Mouse (Mus musculus) embryonic facial prominence, embryonic 10.5 days (tissue): ENCODE measurements around the gene Upk3a. TPM values are rescaled to one million over a fixed set of nuclear protein-coding genes. Genes with fewer than 3 reads are reported as not detected.

Experiments used
- DNase-seq: peaks from one replicate; pipeline ENCODE4 v3.0.0-alpha.2; 2017; ENCODE audit warnings: low spot score
- H3K27ac ChIP-seq: fragments of 300-500 bp; sonication (generic); replicated peaks from 2 replicates; pipeline ENCODE4 v1.5.1; 2016; ENCODE audit warnings: mild to moderate bottlenecking
- H3K27me3 ChIP-seq: fragments of 300-500 bp; sonication (generic); replicated peaks from 2 replicates; pipeline ENCODE4 v1.6.1; 2016; ENCODE audit warnings: low read depth, mild to moderate bottlenecking; ENCODE audit not compliant: poor library complexity, severe bottlenecking
- H3K36me3 ChIP-seq: fragments of 300-500 bp; sonication (generic); replicated peaks from 2 replicates; pipeline ENCODE4 v1.6.1; 2016; ENCODE audit warnings: mild to moderate bottlenecking, moderate library complexity
- H3K4me1 ChIP-seq: fragments of 300-500 bp; sonication (generic); 2 replicates; pipeline ENCODE4 v1.6.1; 2016
- H3K4me3 ChIP-seq: fragments of 300-500 bp; sonication (generic); 2 replicates; pipeline ENCODE4 v1.5.1; 2016; ENCODE audit warnings: mild to moderate bottlenecking, moderate library complexity
- H3K9me3 ChIP-seq: fragments of 300-500 bp; sonication (generic); 2 replicates; pipeline ENCODE4 v1.6.1; 2016; ENCODE audit warnings: mild to moderate bottlenecking
- WGBS: fragments of 180-500 bp; shearing (Covaris S2); methylation state at CpG from one replicate; pipeline ENCODE4 v1.1.7; 2016; 5-methylcytosine and 5-hydroxymethylcytosine counted together
- polyA plus RNA-seq: library from polyadenylated mRNA; unstranded; fragments of >200 nt; fragmentation: Nextera tagmentation; extraction: Ambion mirVana; gene quantifications from 2 replicates; pipeline ENCODE4 v1.2.1, GENCODE M21; 2016

Gene Upk3a
- polyA plus RNA-seq, 1 experiment from 2014 or later: not detected

DNA sequence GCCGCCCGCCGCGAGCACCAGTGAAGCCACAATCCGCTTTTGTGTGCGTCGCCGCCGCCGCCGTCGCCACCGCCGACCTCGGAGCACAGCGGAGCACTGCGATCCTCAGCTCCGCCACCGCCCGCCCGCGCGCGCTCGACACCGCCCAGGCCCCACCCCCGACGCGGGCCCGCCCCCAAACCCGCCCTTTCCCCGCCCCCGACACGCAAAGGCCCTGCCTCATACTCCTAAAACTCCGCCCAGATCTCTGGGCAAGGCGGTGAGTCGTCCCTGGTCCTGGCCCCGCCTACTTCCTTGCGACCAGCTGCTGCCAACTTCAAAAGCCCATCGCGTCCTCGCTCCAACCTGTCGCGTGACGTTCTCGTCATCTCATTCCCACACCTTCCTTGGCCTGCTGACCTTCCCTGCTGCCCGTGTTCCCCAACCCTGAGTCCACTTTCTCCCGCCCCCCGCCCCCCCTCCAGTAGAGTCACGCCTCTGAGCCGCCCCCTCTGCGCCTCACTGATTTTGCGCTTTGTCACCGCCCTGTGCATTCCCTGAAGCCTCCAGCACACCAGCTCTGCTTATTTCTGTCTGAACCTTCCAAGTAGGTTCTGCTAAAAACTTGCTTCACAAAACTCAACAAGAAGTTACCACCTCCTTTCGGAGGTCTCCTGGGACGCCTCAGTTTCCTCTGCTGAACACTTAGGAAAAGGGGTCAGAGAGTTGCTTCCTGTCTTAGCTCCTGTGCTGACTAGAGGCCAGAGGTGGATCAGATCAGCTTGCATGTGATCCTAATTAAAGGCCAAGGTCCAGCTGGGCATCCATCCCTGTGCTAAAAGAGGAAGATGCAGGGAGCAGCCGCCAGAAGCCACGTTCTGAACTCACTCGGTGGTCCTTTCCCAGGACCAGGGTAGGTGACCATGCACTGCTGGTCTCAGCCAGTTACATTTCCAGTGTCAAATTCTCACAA, 28.8 kb upstream of the Upk3a start, which contains the start of gene 5031439G07Rik:
Gene 5031439G07Rik (minus strand): TSS at position 678 of the 952 bp plus-strand sequence.
- no peaks in the 10 kb centered on the region for H3K9me3 ChIP-seq
- peaks cover 35% of the 10 kb centered on the region for H3K4me1 ChIP-seq
- DNase-seq: peak; percentile 98
- H3K27me3 ChIP-seq: peaks cover 18% of the 10 kb centered on the region
- WGBS: 1% methylated on average over 59 of the region's 59 CpGs
- H3K36me3 ChIP-seq: no peaks in the 10 kb centered on the region
- H3K4me3 ChIP-seq: peak within 1 kb of the TSS; percentile 82
- H3K27ac ChIP-seq: peak within 1 kb of the TSS; percentile 86

DNA sequence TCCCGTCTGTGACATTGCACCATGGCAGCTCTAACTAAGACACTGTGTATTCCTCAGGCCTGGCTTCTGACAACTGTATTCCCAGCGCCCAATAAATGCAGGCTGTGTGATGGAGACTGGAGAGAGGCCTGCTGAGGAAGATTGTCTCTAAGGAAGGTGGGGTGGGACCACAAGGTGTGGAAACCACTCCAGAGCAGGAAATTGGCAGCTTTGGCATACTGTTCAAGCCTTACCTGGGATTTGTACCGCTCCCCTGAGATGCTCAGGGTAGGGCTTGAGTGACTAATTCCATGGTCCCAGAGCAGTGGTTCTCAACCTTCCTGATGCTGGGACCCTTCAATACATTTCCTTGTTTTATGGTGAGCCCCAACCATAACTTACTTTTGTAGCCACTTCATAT, 27.8 kb upstream of the Upk3a start:
- no peak for DNase-seq
- WGBS: 69% methylated on average over 3 of the region's 3 CpGs
- H3K4me3 ChIP-seq: peak overlapping the region; percentile 82; the same call in 1 of the 2 replicates
- no peaks in the 10 kb centered on the region for H3K36me3 ChIP-seq
- peaks cover 35% of the 10 kb centered on the region for H3K4me1 ChIP-seq
- H3K9me3 ChIP-seq: no peaks in the 10 kb centered on the region
- H3K27me3 ChIP-seq: peaks cover 24% of the 10 kb centered on the region
- H3K27ac ChIP-seq: no peak overlapping the region

- Histone ChIP-seq H3K27me3 (peaks cover 30% of the 10 kb centered on the region), H3K27ac (no peak overlapping the region), H3K4me1 (peaks cover 39% of the 10 kb centered on the region), H3K36me3 (no peaks in the 10 kb centered on the region), H3K9me3 (no peaks in the 10 kb centered on the region), H3K4me3 (no peak overlapping the region)
- WGBS: 75% methylated on average over 7 of the region's 7 CpGs
- no peak for DNase-seq
Measured at GRCm38 (mm10) chr15:84989771-84990170, 27.2 kb upstream of the Upk3a start.

GRCm38 (mm10) chr15:84994498-84994897, 22.4 kb upstream of the Upk3a start:
- H3K27ac ChIP-seq: no peak overlapping the region
- peaks cover 18% of the 10 kb centered on the region for H3K4me1 ChIP-seq
- H3K27me3 ChIP-seq: peaks cover 30% of the 10 kb centered on the region; the same call in 1 of the 2 replicates
- no peak overlapping the region for H3K4me3 ChIP-seq
- WGBS: 36% methylated on average over 6 of the region's 6 CpGs
- no peaks in the 10 kb centered on the region for H3K9me3 ChIP-seq
- H3K36me3 ChIP-seq: no peaks in the 10 kb centered on the region
- DNase-seq: no peak

DNA sequence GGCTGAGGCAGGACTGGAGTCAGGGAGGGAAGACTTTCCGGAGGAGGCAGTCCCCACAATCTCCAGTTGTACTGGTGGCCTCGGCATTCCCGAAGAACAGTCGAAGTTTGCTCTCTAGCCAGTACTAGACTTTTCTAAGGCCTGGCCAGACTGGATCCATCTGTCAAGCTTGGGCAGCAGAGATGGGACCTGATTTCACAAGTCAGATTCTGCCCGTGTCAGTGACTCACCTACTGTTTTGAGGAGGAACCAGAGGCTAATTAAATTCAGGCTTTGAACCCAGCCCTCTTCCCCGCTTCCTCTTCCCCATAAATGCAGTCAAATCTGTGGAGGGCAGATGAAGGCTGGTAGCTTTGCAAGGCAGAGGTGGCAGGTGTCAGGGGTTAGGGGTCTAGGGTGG, 21.9 kb upstream of the Upk3a start:
- Histone ChIP-seq H3K27me3 (peaks cover 26% of the 10 kb centered on the region; the same call in 1 of the 2 replicates), H3K27ac (no peak overlapping the region), H3K9me3 (no peaks in the 10 kb centered on the region), H3K4me3 (no peak overlapping the region), H3K36me3 (no peaks in the 10 kb centered on the region), H3K4me1 (peaks cover 18% of the 10 kb centered on the region)
- DNase-seq: no peak
- 40% methylated on average over 6 of the region's 6 CpGs for WGBS

GRCm38 (mm10) chr15:84995967-84996366, 21.0 kb upstream of the Upk3a start:
- Histone ChIP-seq H3K4me3 (no peak overlapping the region), H3K9me3 (no peaks in the 10 kb centered on the region), H3K27me3 (peaks cover 29% of the 10 kb centered on the region; the same call in 1 of the 2 replicates), H3K4me1 (peaks cover 18% of the 10 kb centered on the region), H3K27ac (no peak overlapping the region), H3K36me3 (no peaks in the 10 kb centered on the region)
- DNase-seq: peak; percentile 65
- 0% methylated on average over 1 of the region's 1 CpGs for WGBS

DNA sequence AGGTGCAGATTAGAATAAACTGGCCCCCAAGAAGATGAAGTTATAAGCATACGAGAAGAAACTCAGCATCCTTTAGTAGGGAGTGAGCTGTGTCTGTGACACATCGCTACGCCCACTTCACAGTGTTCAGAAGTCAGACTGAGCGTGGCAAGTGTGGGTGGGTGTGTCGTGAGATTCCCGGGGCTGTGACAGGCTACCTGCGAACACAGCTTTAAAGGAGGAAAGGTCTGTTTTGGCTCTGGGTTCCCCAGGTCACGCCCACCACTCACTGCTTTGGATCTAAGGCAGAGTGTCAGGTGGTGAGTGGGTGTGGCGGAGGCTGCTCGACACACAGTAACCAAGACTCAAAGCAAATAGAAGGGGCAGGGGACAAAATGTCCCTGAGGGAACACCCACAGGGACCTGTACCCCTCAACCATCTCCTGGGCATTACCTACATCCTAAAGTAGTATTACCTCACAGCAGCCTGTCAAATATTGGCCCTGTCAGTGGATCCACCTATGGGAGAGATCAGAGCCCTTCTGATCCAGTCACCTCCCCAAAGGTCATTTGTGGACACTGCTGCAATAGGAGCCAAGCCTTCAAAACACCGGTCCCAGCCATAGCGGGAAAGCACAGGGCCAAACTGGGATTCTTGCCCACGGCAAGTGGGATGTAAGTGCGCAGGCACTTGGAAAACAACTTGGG, 19.0 kb upstream of the Upk3a start:
- Histone ChIP-seq H3K9me3 (no peaks in the 10 kb centered on the region), H3K36me3 (no peaks in the 10 kb centered on the region), H3K4me1 (peaks cover 28% of the 10 kb centered on the region), H3K4me3 (no peak overlapping the region), H3K27ac (no peak overlapping the region), H3K27me3 (peaks cover 45% of the 10 kb centered on the region)
- 74% methylated on average over 14 of the region's 14 CpGs for WGBS
- DNase-seq: no peak

DNA sequence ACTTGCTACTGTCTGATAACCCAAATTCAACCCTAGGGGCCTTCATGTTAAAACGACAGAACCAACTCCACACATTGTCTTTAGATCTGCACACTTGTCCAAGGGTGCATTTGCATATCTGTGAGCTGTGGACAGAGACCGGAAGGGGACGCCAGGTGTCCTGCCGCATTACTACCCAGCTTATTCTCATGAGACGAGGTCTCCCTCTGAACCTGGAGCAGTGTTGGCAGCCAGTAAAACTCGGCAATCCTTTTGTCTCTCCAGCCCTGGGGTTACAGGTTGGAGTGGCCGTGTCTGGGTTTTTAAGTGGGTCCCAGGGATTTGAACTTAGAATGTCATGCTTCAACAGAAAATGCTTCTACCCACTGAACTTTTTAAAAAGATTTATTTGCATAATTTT, 17.0 kb upstream of the Upk3a start:
- Histone ChIP-seq H3K27me3 (peaks cover 39% of the 10 kb centered on the region), H3K27ac (no peak overlapping the region), H3K4me3 (no peak overlapping the region), H3K4me1 (peaks cover 23% of the 10 kb centered on the region), H3K36me3 (no peaks in the 10 kb centered on the region), H3K9me3 (no peaks in the 10 kb centered on the region)
- DNase-seq: no peak
- 72% methylated on average over 7 of the region's 7 CpGs for WGBS

- 19% methylated on average over 29 of the region's 29 CpGs for WGBS
- H3K4me3 ChIP-seq: 0 out of 2 replicates have a peak overlapping the region, but pooled peaks have one; percentile 16
- H3K27me3 ChIP-seq: peaks cover 35% of the 10 kb centered on the region
- H3K27ac ChIP-seq: no peak overlapping the region
- H3K9me3 ChIP-seq: no peaks in the 10 kb centered on the region
- no peaks in the 10 kb centered on the region for H3K36me3 ChIP-seq
- DNase-seq: peak; percentile 86
- H3K4me1 ChIP-seq: peaks cover 17% of the 10 kb centered on the region; the same call in 1 of the 2 replicates
Measured at GRCm38 (mm10) chr15:85000984-85001982, 15.7 kb upstream of the Upk3a start.

DNA sequence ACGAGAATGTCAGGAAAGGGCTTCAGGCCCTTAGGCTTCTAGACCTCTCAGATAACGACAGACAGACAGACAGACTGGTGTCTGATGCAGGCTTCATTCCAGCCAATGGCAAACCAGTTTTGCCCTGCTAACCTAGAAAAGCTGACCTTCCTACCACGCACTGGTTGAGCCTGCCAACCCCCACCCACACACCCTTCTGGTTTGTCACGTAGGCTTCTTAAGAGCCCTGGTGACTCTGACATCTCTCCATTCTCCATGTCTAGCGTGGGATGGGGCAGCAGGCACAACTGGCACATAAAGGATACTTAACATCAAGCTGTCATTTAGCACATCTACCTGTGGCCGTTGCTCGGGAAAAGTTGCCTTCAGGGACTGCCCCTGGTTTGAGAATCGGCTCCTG, 7.3 kb upstream of the Upk3a start:
- Histone ChIP-seq H3K27ac (no peak overlapping the region), H3K9me3 (no peaks in the 10 kb centered on the region), H3K27me3 (0 out of 2 replicates have a peak, but pooled peaks cover 4% of the 10 kb centered on the region), H3K4me3 (no peak overlapping the region), H3K4me1 (peaks cover 30% of the 10 kb centered on the region), H3K36me3 (no peaks in the 10 kb centered on the region)
- WGBS: 73% methylated on average over 8 of the region's 8 CpGs
- no peak for DNase-seq

DNA sequence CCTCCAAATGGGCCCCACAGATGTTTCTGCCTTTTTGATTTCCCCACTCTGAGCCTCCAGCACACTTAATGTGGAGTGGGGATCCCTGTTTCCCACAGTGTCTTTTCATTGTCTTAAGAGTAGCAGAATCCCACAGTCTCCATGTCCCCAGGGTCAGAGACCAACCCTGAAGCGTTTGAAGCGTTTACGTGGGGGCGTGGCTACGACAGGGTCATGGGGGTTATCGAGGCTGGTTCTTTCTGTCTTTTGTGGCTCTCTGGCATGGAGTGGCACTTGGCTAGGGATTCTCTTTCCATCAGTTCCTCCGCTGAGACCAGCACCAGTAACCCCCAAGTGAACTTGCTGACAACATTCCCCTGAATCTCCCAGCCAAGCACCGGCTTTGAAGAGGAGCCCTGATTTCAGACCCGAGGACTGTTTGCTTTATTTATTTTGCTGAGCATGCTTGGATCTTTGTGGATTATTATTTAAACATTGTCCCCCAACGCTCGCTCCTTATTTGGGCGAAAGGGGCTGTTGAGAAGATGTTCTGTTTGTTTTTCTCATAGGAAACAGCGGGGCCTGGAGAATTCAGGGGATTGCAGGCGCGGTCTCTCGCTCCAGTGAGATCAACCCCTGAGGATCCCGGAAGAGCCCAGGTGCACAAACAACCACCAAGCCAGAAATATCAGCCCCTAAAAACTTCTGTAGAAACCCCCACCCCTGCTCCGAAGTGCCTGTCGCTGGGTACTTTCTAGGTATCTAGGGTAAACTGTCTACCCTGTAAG, 4.9 kb upstream of the Upk3a start:
- H3K27ac ChIP-seq: no peak overlapping the region
- no peaks in the 10 kb centered on the region for H3K36me3 ChIP-seq
- WGBS: 32% methylated on average over 19 of the region's 19 CpGs
- DNase-seq: no peak
- H3K4me1 ChIP-seq: peaks cover 30% of the 10 kb centered on the region
- H3K9me3 ChIP-seq: no peaks in the 10 kb centered on the region
- H3K4me3 ChIP-seq: no peak overlapping the region
- H3K27me3 ChIP-seq: peaks cover 25% of the 10 kb centered on the region
